Mouse (Mus musculus) hindbrain, embryonic 15.5 days (tissue): ENCODE data around the gene Insl5. TPM values are rescaled to one million over a fixed set of nuclear protein-coding genes. Genes with fewer than 3 reads are reported as not detected.

Source experiments
- ATAC-seq: fragments of 200-750 bp; cut with Nextera tagmentation; 2 replicates; pipeline ENCODE4 v1.8.0; 2017; ENCODE audit warnings: low read depth, moderate number of reproducible peaks, moderate TSS enrichment; ENCODE audit not compliant: low FRiP score
- H3K27ac ChIP-seq: fragments of 300-500 bp; sonication (generic); replicated peaks from 2 replicates; pipeline ENCODE4 v1.5.1; 2015; ENCODE audit warnings: mild to moderate bottlenecking, inconsistent platforms
- H3K27me3 ChIP-seq: fragments of 300-500 bp; sonication (generic); 2 replicates; pipeline ENCODE4 v1.6.1; 2015; ENCODE audit warnings: control low read depth, inconsistent platforms
- H3K36me3 ChIP-seq: fragments of 300-500 bp; sonication (generic); 2 replicates; pipeline ENCODE4 v1.6.1; 2015; ENCODE audit warnings: control low read depth, inconsistent platforms
- H3K4me1 ChIP-seq: fragments of 300-500 bp; sonication (generic); replicated peaks from 2 replicates; pipeline ENCODE4 v1.6.1; 2015; ENCODE audit warnings: control low read depth, inconsistent platforms
- H3K4me2 ChIP-seq: fragments of 300-500 bp; sonication (generic); 2 replicates; pipeline ENCODE4 v1.6.1; 2015; ENCODE audit warnings: moderate library complexity, mild to moderate bottlenecking, inconsistent platforms
- H3K4me3 ChIP-seq: fragments of 300-500 bp; sonication (generic); 2 replicates; pipeline ENCODE4 v1.5.1; 2015; ENCODE audit warnings: mild to moderate bottlenecking, inconsistent platforms
- H3K9ac ChIP-seq: fragments of 300-500 bp; sonication (generic); 2 replicates; pipeline ENCODE4 v1.6.1; 2015; ENCODE audit warnings: inconsistent platforms
- H3K9me3 ChIP-seq: fragments of 300-500 bp; sonication (generic); 2 replicates; pipeline ENCODE4 v1.6.1; 2016; ENCODE audit warnings: control low read depth, inconsistent platforms
- WGBS: fragments of 180-500 bp; shearing (Covaris S2); methylation state at CpG from one replicate; pipeline ENCODE4 v1.1.7; 2015; 5-methylcytosine and 5-hydroxymethylcytosine counted together
- polyA plus RNA-seq: library from polyadenylated mRNA; unstranded; fragments of >200 nt; fragmentation: Nextera tagmentation; extraction: Ambion mirVana; gene quantifications from 2 replicates; pipeline ENCODE4 v1.2.1, GENCODE M21; 2015

The Insl5 gene
- polyA plus RNA-seq, 1 experiment from 2014 or later: 0.53 TPM

DNA sequence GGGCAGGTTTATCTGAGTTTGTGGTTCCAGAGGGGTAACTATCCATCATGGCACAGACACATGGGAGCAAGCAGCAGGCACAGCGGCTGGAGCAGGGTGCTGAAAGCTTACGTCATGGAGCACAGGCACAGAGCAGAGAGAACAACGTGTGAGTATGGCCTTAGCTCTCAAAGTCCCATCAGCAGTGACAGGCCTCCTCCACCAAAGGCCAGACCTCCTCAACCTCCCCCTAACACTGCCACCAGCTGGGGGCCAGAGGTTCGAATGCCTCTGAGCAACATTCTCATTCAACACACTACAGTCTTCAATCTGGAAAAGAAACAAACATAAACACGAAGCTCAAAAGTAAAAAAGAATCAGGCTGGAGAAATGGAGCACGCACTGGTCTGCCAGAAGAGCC, 38.1 kb downstream of the Insl5 start:
- no peak overlapping the region for H3K9ac ChIP-seq
- H3K36me3 ChIP-seq: no peaks in the 10 kb centered on the region
- no peaks in the 10 kb centered on the region for H3K27me3 ChIP-seq
- no peak overlapping the region for H3K4me3 ChIP-seq
- H3K4me1 ChIP-seq: no peaks in the 10 kb centered on the region
- 81% methylated on average over 6 of the region's 6 CpGs for WGBS
- ATAC-seq: no peak
- no peak overlapping the region for H3K4me2 ChIP-seq
- H3K9me3 ChIP-seq: no peaks in the 10 kb centered on the region
- H3K27ac ChIP-seq: no peak overlapping the region

DNA sequence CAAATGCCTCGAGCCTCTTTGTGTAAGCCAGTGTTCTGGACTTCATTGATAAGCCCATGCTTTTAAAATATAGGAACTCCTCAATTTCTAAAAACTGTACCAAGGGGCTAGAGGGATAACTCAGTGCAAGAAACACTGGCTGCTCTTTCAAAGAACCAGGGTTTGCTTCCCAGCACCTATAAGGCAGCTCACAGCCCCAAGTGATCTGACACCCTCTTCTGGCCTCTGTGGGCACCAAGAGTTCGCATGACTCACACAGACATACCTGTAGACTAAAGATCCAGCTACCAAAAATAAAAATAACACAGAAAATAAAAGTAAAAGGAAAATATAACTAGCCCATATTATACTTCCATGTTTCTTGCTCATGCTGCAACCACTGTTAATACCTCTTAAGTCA, 38.9 kb downstream of the Insl5 start:
- H3K27ac ChIP-seq: no peak overlapping the region
- 58% methylated on average over 2 of the region's 2 CpGs for WGBS
- no peak overlapping the region for H3K4me3 ChIP-seq
- no peaks in the 10 kb centered on the region for H3K27me3 ChIP-seq
- no peak overlapping the region for H3K4me2 ChIP-seq
- no peaks in the 10 kb centered on the region for H3K9me3 ChIP-seq
- H3K9ac ChIP-seq: no peak overlapping the region
- H3K36me3 ChIP-seq: no peaks in the 10 kb centered on the region
- ATAC-seq: no peak
- no peaks in the 10 kb centered on the region for H3K4me1 ChIP-seq

DNA sequence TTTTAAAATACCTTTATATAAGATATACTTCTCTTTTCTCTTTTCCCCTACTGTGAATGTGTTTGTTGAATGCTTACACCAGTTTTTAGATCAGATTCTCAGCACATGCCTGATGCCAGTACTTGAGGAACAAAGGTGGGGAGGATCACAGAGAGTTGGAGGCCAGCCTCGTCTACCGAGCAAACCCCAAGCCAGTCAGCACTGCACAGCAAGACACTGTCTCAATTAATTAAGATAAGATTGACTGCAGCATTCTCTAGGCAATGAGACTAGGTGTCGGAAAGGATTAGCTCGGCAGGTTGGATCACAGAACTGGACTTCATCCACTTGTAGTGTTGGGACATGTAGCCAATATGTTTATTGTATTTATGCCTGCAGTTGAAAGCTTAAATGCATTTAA, 39.3 kb downstream of the Insl5 start:
- Histone ChIP-seq H3K36me3 (no peaks in the 10 kb centered on the region), H3K9ac (no peak overlapping the region), H3K4me2 (no peak overlapping the region), H3K4me3 (no peak overlapping the region), H3K9me3 (no peaks in the 10 kb centered on the region), H3K27ac (no peak overlapping the region), H3K27me3 (no peaks in the 10 kb centered on the region), H3K4me1 (no peaks in the 10 kb centered on the region)
- WGBS: 39% methylated on average over 4 of the region's 4 CpGs
- no peak for ATAC-seq

DNA sequence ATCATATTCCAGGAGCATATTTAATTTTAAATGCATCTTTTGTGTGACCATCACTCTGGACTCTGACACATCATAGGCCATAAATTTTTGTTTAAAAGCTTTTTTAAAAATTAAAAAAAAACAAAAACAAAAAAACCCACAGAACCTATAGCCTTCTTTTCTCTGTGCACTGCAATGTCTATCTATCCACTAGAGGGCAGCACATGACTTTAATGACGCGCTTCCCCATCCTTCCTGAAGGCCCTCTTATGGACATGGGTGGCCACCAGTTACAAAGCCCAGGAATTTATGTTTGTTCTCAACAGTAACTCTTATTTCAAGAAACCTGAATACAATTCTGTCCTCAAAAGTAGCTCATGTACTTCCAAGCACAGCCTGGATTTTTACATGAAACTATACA, 39.7 kb downstream of the Insl5 start:
- H3K4me3 ChIP-seq: no peak overlapping the region
- H3K9ac ChIP-seq: no peak overlapping the region
- WGBS: 4% methylated on average over 2 of the region's 2 CpGs
- no peaks in the 10 kb centered on the region for H3K27me3 ChIP-seq
- no peak overlapping the region for H3K4me2 ChIP-seq
- peak; percentile 74; the same call in 1 of the 2 replicates for ATAC-seq
- H3K4me1 ChIP-seq: no peaks in the 10 kb centered on the region
- H3K27ac ChIP-seq: no peak overlapping the region
- no peaks in the 10 kb centered on the region for H3K9me3 ChIP-seq
- H3K36me3 ChIP-seq: no peaks in the 10 kb centered on the region

DNA sequence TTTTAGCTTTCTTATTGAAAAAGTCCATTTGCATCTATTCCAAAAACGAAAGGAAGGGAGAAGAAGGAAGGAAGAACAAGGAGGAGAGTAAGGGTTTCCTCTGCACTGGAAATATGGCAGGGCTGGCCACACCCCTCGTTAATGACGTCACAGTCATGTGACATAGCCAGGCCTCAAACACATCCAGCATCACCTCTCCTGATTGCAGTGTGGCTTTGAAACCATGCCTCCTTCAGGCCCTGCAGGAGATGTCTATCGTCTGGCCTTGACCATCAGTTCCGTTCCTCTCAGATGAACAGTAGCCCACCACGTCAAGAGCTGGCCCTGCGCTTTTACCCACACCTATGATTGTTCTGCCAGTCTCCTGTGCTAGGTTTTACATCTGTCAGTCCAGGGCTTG, 40.5 kb downstream of the Insl5 start:
- Histone ChIP-seq H3K36me3 (no peaks in the 10 kb centered on the region), H3K4me2 (no peak overlapping the region), H3K4me3 (no peak overlapping the region), H3K9ac (no peak overlapping the region), H3K27ac (no peak overlapping the region), H3K9me3 (no peaks in the 10 kb centered on the region), H3K27me3 (no peaks in the 10 kb centered on the region), H3K4me1 (no peaks in the 10 kb centered on the region)
- 72% methylated on average over 7 of the region's 7 CpGs for WGBS
- no peak for ATAC-seq

DNA sequence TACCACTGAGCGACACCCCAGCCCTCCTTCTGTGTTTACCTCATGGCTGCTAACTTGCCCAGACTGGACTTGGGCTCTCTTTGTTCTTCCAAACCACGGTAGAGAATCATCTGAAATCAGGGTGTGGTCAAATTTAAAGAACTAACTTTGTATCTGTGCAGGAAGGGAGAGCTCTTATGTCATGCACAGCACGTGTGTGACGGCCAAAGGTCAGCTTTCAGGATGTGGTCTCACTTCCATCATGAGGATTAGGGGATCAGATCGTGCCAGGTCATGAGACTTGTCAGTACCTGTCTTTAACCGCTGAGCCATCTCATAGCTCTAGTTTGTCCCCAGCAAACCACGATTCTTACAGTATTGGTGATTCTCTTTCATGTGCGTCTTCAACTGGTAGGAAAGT, 44.9 kb downstream of the Insl5 start:
- H3K9me3 ChIP-seq: no peaks in the 10 kb centered on the region
- no peak overlapping the region for H3K9ac ChIP-seq
- no peak overlapping the region for H3K4me3 ChIP-seq
- no peaks in the 10 kb centered on the region for H3K27me3 ChIP-seq
- H3K36me3 ChIP-seq: no peaks in the 10 kb centered on the region
- peaks cover 10% of the 10 kb centered on the region for H3K4me1 ChIP-seq
- H3K27ac ChIP-seq: no peak overlapping the region
- H3K4me2 ChIP-seq: no peak overlapping the region
- no peak for ATAC-seq
- WGBS: 91% methylated on average over 8 of the region's 8 CpGs

DNA sequence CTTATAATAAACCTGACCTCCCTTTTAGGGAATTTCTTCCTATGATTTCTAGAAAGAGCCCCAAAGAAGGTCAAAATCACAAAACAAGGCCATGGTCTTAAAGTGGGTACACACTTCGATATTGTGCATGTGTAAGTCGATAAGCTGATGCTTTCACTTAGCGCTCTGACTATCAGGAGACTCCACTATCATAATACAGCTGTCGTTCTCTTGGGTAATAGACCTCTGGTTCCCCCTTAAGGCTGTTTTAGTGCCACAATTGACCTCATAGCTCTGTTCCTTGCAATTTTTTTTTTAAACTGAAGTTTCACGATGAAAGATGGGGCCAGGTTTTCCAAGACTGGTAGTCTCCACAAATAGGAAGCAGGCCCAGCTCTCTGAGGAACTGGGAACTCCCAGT, 47.3 kb downstream of the Insl5 start:
- H3K4me1 ChIP-seq: peaks cover 10% of the 10 kb centered on the region
- no peaks in the 10 kb centered on the region for H3K36me3 ChIP-seq
- peak overlapping the region; percentile 72 for H3K4me2 ChIP-seq
- H3K9ac ChIP-seq: no peak overlapping the region
- 66% methylated on average over 5 of the region's 5 CpGs for WGBS
- H3K4me3 ChIP-seq: no peak overlapping the region
- no peak for ATAC-seq
- no peaks in the 10 kb centered on the region for H3K27me3 ChIP-seq
- H3K9me3 ChIP-seq: no peaks in the 10 kb centered on the region
- no peak overlapping the region for H3K27ac ChIP-seq

DNA sequence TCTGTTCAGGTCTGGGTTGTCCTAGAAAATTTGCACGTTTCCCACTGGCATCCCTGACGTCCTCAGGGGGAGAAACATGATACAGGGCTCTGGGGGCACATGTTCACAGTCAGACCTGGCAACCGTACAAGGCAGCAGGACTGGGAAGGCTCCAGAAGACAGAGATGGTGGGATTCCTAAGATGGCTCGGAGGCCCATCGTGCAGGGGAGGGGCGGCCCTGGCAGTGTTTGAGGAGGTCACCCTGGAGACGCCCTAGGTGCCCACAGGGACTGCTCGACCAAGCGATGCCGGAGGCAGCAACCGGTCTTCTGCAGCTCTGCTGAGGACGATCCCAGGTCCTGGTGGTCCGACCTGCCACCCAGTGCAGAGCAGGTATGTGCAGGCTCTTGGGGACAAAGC, 48.2 kb downstream of the Insl5 start, which contains the start of gene Tctex1d1:
TSS of gene Tctex1d1 (plus strand) at position 167 of the 400 bp plus-strand sequence.
- under 1% methylated on average over 13 of the region's 13 CpGs for WGBS
- peak within 1 kb of the TSS; percentile 72 for H3K4me2 ChIP-seq
- peak within 1 kb of the TSS; percentile 30 for H3K4me3 ChIP-seq
- H3K9ac ChIP-seq: peak within 1 kb of the TSS; percentile 28
- H3K4me1 ChIP-seq: peaks cover 10% of the 10 kb centered on the region
- H3K36me3 ChIP-seq: no peaks in the 10 kb centered on the region
- ATAC-seq: peak; percentile 74
- no peaks in the 10 kb centered on the region for H3K27me3 ChIP-seq
- no peaks in the 10 kb centered on the region for H3K9me3 ChIP-seq
- H3K27ac ChIP-seq: no peak within 1 kb of the TSS

DNA sequence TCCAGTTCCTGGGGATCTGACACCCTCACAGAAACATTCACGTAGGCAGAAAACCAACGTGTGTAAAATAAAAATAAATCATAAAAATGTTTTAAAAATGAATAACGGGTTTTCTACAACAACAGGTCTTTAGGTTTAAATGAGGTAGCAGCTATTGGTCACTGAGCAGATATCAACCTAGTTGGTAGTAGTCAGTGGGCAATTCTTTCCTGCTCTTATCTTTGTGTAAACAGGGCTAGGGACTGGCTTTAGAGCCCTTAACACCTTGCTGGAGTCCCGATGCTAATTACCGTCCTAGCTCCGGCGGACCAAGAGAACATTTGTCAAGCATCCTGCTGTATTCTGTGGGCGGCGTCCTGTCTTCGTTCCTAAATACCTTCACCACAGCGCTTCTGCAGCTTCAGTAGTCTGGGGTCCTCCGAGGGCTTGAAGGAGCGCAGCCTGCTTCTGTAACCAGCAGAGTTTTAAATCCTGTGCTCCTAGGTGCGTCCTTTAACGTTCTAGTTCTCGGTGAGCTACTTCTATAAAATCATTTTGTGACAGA, 48.8 kb downstream of the Insl5 start:
- Histone ChIP-seq H3K4me2 (peak overlapping the region; percentile 72), H3K27ac (no peak overlapping the region), H3K36me3 (no peaks in the 10 kb centered on the region), H3K27me3 (no peaks in the 10 kb centered on the region), H3K9me3 (no peaks in the 10 kb centered on the region), H3K4me1 (peaks cover 10% of the 10 kb centered on the region), H3K4me3 (peak overlapping the region; percentile 30; the same call in 1 of the 2 replicates), H3K9ac (peak overlapping the region; percentile 27; the same call in 1 of the 2 replicates)
- no peak for ATAC-seq
- 12% methylated on average over 16 of the region's 16 CpGs for WGBS

DNA sequence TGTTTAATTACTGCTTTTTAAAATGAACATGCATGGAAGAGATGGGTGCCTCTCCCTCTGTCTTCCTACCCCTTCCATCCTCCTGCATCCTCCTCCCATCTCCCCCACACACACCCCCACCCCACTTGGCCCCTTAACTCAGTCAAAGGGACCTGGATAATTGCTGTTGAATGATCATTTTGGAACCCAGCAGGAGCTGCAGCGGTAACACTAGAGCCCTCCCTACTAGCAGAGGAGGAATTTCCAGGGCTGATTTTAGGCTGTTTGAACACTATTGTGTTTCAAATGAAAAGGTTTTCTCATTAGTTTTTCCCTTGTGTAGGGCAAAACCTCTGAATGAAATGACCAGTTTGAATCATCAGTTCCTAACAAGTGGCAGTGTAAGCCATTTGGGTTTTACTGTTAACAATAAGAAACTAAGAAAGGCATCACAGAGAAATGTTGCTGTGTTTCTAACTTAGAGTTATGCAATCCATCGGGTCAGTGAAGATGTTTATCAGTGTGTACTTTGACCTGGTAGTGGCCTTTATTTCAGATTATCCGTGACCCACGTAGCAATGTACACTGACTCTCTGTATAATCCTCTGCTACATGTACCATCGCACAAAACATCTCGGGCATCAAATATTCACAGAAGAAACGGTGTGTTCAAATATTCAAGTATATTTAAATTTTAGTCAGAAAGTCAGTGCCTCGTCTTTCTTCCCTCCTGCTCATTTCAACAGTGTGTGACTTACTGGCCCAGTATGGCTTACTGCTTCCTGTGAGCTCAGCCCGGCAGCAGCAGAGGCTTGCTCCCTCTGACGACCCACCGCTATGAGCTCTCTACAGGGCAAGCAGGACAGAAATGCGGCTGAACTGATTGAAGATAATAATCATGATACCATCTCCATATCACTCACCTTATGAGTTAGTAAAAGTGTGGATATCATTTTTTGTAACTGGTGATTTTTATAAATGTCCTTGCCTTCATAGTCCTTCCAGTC, 50.1 kb downstream of the Insl5 start:
- Histone ChIP-seq H3K36me3 (no peaks in the 10 kb centered on the region), H3K27ac (no peak overlapping the region), H3K4me3 (no peak overlapping the region), H3K9ac (no peak overlapping the region), H3K27me3 (no peaks in the 10 kb centered on the region), H3K9me3 (no peaks in the 10 kb centered on the region), H3K4me1 (peaks cover 10% of the 10 kb centered on the region), H3K4me2 (no peak overlapping the region)
- 24% methylated on average over 12 of the region's 12 CpGs for WGBS
- no peak for ATAC-seq

DNA sequence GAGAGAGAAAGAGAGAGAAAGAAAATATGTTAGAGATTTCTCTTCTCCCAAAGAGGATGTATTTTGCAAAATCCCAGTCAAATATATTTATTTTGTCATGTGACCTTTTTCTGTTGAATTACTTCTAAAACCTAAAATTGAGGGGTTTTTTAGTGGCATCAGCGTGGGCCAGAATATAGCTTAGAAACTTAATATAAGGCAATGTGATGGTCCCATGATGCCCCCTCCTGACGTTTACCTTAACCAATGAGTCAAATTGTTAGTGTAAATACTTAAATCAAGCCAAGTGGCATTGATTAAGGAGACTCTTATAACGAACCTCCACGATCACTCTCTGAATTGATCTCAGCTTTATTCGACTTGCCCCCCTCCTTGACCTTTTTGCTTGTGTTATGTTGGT, 52.5 kb downstream of the Insl5 start:
- Histone ChIP-seq H3K4me3 (no peak overlapping the region), H3K4me1 (peaks cover 9% of the 10 kb centered on the region), H3K36me3 (no peaks in the 10 kb centered on the region), H3K27me3 (no peaks in the 10 kb centered on the region), H3K9me3 (no peaks in the 10 kb centered on the region), H3K4me2 (no peak overlapping the region), H3K27ac (no peak overlapping the region), H3K9ac (no peak overlapping the region)
- WGBS: 61% methylated on average over 5 of the region's 5 CpGs
- no peak for ATAC-seq

DNA sequence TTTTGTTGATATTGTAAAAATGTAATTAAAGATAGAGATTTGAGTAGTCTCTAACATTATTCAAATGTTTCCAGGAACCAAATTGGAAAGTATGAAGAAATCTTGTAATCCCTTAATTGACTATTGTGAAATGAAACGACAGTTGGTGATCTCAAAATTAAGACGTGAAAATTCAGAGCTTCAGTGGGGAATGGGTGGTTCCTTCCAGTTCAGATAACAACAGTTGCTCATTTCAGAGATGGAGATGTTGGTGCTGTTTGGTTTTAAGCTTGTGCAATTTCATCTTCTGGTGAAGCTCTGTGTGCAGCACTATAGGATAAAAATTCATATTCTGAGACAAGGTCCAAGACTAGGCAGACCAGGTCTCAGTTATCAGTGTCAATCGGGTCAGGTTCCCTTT, 54.6 kb downstream of the Insl5 start:
- H3K4me2 ChIP-seq: no peak overlapping the region

More for the DNA sequence above, 54.6 kb downstream of the Insl5 start:
- Histone ChIP-seq H3K4me3 (no peak overlapping the region), H3K4me1 (no peaks in the 10 kb centered on the region), H3K27ac (no peak overlapping the region), H3K9ac (no peak overlapping the region), H3K9me3 (no peaks in the 10 kb centered on the region), H3K36me3 (no peaks in the 10 kb centered on the region), H3K27me3 (no peaks in the 10 kb centered on the region)
- ATAC-seq: no peak
- 90% methylated on average over 3 of the region's 3 CpGs for whole genome bisulfite sequencing
